Mouse (Mus musculus) CD4-positive helper T cell, adult 2 months (primary cell): ENCODE measurements around the gene Spata2.

Source experiments
- DNase-seq: peaks from one replicate; pipeline ENCODE4 v3.0.0-alpha.2; 2012; ENCODE audit warnings: low read depth, missing footprints, low spot score

Gene Spata2

DNA sequence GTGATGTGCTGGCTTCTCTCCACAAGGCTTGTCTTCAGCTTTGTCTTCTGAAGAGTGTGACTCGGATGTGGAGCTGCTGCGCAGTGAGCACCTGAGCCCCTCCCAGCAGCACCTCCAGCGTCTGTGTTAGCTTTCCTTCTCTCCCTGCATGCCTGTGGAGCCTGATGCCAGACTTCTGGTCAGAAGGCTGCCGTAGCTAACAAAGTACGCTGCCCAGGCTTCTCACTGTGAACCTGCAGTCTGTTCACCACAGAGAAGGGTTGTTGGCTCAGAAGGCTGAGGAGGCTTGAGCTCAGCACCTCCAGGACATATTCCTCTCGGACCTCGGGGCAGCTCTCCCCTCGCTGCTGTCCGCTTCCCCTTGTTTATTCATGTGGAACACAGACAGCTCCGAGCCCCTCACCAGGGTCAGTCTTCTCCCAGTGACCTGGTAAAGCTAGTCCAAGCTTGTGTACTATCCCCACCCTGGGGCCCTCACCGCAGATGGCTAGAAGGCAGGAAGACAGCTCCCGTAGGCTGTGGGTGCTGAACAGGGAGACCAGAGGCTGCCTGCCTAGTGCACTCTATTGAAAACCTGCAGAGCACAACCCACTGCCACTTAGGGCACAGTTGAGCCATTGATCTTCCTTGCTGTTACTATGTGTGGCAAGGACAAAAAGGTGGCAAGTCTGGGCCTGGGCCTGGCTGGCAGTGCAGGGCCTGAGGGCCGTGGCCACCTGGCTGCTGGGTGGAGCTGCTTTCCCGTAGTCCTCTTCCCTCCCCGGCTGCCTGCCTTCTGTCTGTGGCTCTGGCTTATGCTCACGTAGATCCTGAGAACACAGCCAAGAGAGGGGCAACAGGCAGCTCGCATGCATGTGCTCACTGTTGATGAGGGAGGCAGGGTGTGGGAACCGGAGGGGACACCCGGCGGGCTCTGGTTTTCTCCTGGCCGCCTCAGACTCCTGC, 43.1 kb downstream of the Spata2 start:
- DNase-seq: no peak

DNA sequence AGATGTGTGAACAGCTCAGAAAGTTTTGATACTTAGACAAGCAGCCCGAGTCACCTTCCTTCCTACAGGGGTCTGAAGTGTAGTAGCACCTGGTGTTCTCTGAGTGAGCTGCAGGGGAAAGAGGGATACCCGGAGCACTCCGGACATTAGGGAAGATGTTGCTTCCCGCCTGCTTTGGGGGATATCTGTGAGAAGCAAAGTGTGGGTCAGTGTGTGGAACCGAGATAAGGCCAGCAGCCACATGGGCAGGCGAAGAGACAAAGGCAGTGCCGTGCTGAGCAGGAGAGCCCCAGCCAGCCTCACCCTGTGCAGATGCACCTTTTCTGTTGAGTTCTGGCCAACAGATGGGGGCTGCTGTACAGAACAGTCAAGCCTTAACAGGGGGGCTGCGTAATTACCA, 45.1 kb downstream of the Spata2 start:
- no peak for DNase-seq

DNA sequence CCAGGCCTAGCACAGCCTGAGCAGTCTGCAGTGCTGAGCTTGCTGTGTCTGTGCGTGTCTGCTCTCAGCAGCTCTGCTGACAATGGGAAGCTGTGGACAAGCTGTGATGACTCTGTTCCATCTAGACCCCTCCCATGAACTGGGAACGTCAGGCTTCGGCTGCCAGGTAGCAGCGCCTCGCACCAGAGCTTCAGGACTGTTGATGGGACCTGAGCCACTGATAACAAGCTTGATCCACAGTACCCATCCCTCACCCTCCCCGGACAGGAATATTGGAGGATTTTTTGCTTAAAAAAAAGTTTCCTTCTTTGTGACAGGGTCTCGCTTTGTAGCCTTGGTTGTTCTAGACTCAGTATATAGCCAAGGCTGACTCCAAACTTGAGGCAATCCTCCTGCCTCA, 45.5 kb downstream of the Spata2 start:
- no peak for DNase-seq

DNA sequence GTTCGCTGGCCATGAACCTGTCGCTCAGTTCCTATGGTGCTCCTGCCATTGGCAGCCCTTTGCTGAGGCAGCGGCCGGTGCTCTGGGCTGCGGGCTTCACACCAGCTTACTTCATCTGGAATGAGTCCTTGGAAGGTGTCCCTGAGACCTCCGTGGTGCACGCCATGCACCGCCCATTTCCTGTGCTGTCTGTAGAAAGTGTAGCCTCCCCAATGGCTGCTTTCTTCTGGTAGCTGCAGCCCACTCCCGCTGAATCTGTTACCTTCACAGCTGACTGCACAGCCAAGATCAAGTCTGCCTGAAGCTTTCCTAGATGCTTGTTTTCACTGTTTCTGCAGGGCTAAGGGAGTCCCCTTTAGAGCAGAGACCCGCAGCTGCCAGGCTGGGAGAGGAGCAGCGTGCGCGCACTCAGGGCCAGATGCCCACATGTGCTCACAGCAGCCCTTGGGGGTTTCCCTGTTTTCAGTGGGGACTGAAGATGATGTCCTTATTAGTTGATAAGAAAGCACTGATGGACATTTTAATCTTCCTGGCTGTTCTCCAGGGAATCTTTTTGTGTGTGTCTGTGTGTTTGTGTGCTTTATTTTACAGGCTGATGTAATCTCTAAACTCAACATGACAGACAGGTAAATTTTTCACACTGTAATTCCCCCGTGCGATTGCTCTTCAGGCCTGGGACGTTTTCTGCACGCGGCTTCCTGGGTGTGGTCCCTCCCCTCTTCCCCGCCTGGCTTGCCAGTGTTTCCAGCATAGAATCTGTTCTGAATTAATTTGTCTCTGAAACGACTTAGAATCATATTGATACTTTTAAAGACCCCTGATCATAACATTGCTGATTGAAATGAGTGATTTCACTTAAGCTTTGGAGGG, 46.5 kb downstream of the Spata2 start:
- DNase-seq: no peak

DNA sequence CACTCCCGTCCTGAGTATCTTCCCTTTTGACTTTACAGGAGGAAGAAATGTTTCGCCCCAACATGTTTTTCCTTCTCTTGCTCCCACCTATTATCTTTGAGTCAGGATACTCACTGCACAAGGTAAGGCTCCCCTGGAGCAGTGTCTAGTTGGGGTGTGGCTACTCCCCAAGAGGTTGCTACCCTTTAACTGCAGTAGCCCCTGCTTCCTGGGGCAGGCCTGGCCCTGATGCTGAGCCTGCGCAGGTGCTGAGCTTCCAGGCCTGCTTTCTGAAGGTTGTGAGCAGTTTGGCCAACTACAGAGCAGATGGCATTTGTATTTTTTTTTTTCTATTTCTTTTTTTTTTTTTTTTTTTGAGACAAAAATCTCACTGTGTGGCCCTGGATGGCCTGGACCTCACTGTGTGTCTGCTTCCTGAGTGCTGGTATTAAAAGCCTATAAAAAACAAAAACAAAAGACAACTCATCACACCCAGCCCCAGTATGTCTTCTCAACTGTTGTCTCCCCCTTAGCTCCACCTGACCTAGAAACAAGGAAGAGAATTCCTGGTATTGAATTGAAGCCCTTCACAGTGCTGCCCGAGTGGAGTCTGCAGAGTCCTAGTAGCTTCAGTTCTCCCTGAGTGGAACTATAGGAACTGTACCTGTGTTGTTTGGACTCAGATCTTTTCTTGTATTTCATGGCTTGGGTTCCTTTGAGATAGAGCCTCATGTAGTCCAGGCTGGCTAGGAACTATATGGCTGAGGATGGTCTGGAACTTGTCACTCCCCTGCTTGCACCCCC, 49.1 kb downstream of the Spata2 start:
- no peak for DNase-seq

DNA sequence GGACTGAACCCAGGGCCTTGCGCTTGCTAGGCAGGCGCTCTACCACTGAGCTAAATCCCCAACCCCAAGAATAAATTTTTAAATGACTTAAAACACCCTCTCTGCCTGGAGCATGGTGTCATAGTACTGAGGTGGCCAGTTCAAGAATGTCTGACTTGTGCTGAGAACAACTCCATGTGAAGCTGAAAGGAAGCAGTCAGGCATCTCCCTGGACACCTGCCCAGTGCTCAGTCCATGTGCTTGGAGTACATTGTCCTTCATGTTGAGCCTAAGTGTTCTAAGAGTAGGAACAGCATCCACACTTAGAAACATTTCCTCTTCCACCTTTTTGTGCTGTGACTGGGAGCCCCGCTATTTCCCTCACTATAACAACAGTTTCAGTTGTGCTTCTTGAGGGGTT, 53.3 kb downstream of the Spata2 start:
- no peak for DNase-seq

DNA sequence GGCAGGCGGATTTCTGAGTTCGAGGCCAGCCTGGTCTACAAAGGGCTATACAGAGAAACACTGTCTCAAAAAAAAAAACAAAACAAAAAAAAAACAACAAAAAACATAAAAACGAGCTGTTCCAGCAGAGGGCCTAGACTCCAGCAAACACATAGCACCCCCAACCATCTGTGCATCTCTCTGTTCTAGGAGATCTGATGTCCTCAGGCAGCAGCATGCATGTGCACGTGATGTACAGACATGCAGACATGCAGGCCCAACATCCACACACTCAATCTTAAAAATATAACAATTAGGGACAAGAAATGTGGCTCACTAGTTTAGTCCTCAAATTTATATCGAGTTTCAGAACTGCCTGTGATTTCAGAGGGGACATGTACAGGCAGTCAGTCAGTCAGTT, 56.3 kb downstream of the Spata2 start:
- DNase-seq: no peak

DNA sequence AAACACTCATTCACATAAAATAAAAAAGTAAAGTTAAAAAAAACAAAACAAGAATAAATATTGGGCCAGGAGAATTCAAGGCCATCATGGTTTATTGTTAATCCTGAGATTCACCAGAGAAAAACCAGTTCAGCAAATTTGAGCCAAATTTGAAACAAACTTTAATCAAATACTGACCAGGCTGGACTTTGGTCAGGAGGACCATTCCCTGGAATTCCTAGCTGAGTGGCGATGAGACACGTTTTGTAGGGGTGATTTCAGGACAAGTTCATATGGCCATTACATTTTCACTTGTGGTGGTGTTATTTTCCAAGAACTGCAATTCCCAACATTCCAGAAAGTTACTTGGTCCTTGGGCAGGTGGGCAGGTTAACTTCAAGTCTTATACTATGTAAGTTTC, 57.1 kb downstream of the Spata2 start:
- no peak for DNase-seq

DNA sequence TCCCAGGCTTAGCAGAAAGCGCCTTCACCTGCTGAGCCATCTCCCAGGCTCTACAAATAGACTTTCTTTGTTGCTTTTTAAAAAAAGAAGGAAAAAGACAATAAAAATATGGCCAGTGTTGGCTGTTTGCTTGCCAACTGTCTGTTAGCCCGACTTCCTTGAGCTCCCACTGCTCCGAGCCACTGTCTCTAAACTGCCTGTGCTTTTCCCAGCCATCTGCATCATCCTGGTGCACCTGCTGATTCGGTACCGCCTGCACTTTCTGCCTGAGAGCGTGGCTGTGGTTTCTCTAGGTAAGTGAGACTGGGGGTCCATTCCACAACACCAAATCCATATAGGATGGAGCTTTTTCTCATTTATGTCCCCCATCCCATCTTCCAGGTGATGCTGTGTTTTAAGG, 58.1 kb downstream of the Spata2 start:
- DNase-seq: no peak

DNA sequence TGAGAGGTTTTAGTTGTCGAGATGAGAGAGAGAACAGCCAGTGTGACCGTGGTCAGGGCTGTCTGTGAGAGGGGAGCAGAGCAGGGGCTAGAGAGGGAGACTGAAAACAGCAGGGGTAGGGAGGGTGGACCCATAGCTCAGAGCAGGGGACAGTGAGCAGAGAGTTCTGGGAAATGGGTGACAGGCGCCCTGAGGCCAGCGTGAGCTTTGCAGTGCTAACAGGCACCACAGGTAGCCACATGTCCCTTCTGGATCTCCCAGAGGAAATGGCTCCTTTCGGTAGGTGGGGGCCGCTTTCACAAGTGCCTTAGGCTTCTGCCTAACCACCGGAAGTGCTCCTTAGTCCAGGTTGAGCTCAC, 61.3 kb downstream of the Spata2 start:
- DNase-seq: no peak
